Mouse (Mus musculus) heart, postnatal 25 days (tissue): ENCODE results near the gene Utp3. TPM values are rescaled to one million over a fixed set of nuclear protein-coding genes. Genes with fewer than 3 reads are reported as not detected.
"Not testable (repeated sequence)": the region's sequence is repeated elsewhere in the genome, so short reads cannot be mapped to it uniquely, and the experiment has no call there.

ENCODE experiments used
- DNase-seq: peaks from one replicate; pipeline ENCODE4 v3.0.0; 2022; ENCODE audit warnings: low spot score
- intact Hi-C: fragments of 180-260 bp; cut with DNase I; formaldehyde crosslinking; loops from one replicate; pipeline ENCODE4 v1.15.1; 2025
- total RNA-seq, 2 experiments: library from RNA; stranded (reverse); gene quantifications; 2 replicates each; pipeline ENCODE4 v1.2.3; 2021

Utp3 gene
- 10 to 100 TPM; 19.3 to 19.9 TPM for total RNA-seq

- DNase-seq: peak; percentile 84
- intact Hi-C loops: no loop called here
Measured at GRCm38 (mm10) chr5:88554086-88554886, at the start of gene Utp3. Utp3 (plus strand) TSS chr5:88554462.

DNA sequence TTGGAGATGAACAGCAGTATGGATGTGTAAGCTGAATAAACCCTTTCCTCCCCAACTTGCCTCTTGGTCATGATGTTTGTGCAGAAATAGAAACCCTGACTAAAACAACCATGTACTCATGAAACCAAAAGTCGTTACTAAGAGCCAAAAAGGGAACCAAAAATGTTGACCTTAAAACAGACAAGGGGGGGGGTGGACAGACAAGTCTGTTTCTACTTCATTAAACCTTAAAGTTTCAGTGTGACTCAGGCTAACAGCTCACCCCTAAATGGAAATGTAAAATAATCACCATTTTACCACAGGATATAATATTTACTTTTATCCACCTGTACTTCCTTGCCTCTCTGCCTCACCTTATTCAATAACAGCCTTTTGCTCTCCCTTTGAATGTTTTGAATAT is 45.7 kb upstream of the Utp3 start:
- no peak for DNase-seq
- intact Hi-C loops: no loop called here

GRCm38 (mm10) chr5:88508990-88509389 is 45.3 kb upstream of the Utp3 start:
- DNase-seq: no peak
- intact Hi-C loops: no loop called here

- DNase-seq: no peak
Measured at GRCm38 (mm10) chr5:88519232-88519631, 35.0 kb upstream of the Utp3 start.

GRCm38 (mm10) chr5:88527657-88528056 is 26.6 kb upstream of the Utp3 start, which contains the start of gene Jchain:
Jchain (minus strand) TSS chr5:88527891.
- intact Hi-C loops: no loop called here
- DNase-seq: no peak

More at GRCm38 (mm10) chr5:88519232-88519631, 35.0 kb upstream of the Utp3 start:
- intact Hi-C loops: no loop called here

DNA sequence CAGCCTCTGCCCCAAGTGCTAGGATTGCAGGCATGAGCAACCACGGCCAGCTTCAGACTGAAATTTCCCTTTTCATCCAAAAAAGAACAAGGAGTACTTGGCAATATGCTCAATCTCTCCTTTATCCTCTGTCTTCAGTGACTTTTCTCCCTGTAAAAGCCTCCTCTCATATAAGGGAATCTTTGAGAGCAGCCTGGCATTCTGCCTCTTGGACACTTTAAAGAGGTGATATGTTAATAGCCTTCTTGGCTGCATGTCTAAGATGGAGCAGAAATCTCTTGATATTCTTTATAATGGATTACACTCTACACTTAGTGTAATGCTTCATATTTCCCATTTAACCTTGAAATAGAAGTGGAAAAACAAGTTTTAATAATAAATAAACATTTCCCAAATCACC is 23.4 kb upstream of the Utp3 start:
- intact Hi-C loops: no loop called here
- DNase-seq: no peak

GRCm38 (mm10) chr5:88534697-88535096 is 19.6 kb upstream of the Utp3 start:
- intact Hi-C loops: no loop called here
- no peak for DNase-seq

GRCm38 (mm10) chr5:88540845-88541244 is 13.4 kb upstream of the Utp3 start:
- intact Hi-C loops: no loop called here
- DNase-seq: no peak

DNA sequence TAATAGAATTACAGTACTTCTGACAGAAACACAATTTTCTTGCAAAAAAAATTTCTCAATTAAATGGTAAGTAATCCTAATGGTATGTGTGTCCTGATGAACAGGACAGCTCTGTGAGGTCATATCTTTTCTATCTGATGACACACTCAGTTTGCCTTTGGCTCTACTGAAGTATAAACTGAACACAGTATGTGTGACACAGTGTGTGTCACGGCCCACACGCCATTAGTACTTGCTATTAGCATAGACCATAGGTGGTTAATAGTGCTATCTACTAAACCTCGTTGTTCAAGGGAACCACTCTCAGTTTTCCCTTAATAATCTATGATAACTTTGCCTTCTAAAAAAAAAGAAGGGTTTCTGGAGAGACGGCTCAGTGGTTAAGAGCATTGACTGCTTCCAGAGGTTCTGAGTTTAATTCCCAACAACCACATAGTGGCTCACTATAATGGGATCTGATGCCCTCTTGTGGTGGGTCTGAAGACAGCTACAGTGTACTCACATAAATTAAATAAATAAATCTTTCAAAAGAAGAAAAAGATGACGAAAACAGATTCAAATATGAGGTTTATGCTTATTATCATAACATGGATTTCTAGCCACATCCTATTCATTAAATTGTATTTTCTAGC is 11.5 kb upstream of the Utp3 start:
- intact Hi-C loops: no loop called here
- no peak for DNase-seq

- intact Hi-C loops, DNase-seq: not testable (repeated sequence)
Measured at GRCm38 (mm10) chr5:88544411-88544810, 9.9 kb upstream of the Utp3 start.

GRCm38 (mm10) chr5:88545536-88545935 is 8.7 kb upstream of the Utp3 start:
- DNase-seq: no peak
- intact Hi-C loops: no loop called here

DNA sequence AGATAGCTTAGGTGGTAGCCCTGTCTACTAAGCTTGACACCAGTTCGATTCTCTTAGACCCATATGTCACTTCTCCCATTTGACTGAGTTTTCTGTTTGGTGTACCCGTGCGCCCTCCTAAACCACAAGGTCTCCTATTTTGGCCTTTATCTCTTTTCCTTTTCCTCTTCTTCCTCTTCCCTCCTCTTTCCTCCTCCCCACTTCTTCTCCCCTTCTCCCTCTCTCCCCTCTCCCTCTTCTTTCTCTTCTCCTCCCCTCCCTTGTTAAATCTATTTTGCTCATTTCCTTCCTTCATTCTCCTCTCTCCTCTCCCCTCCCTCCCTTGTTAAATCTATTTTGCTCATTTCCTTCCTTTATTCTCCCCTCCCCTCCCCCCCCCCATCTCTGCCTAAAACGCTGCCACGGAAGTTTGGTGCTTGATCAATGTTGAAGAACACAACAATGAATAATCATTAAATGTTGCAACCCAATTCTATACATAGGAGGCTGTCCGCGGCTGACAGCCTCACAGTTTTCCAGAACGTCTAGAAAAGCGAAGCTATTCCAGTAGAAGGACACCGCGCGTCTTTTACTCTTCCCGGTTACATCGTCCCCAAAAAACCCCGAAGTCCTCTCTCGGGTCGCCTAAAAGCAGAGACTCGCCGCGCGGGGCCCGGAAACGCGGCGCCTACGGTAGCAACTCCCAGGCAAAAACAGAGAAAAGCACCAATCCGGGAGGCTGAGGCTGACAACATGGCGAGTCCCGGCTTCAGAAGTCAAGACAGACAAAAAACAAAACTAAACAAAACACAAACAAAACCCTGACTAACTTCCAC is 784 bp upstream of the Utp3 start:
- intact Hi-C loops: no loop called here
- DNase-seq: no peak

- no peak for DNase-seq
- intact Hi-C loops: loop anchor here (5.0 kb wide), 1 partner anchor 118 kb away; the partner anchor contains the start of gene Grsf1
Measured at GRCm38 (mm10) chr5:88558991-88559390, 4.7 kb downstream of the Utp3 start.

DNA sequence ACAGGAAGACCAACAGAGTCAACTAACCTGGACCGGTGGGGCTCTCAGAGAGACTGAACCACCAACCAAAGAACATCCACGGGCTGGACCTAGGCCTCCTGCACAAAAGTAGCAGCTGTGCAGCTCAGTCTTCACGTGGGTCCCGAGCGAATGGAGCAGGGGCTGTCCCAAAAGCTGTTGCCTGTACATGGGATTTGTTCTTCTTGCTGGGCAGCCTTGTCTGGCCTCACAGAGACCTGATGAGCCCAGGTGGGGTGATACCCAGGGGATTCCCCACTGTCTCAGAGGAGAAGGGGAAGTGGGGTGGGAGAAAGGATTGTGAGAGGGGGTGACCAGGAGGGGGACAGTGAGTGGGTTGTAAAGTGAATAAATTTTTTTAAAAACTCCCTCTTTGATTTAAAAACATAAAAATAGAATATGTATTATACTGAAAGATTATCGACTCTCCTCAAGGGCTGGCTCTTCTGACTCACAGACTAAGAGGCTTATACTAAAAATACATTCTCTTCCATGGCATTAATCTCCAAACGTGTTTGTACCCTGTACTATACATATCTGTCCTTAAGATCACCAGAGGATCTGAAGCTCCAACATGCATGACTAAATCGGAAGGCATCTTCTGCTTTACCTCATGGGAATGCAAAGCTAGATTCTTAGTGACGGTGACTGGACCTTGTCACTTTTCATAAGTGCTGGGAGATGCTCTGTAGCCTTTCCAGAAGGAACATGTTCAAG is 7.0 kb downstream of the Utp3 start:
- intact Hi-C loops: loop anchor here (10.0 kb wide), 1 partner anchor 204 kb away; the partner anchor contains the start of gene Dck
- DNase-seq: no peak

DNA sequence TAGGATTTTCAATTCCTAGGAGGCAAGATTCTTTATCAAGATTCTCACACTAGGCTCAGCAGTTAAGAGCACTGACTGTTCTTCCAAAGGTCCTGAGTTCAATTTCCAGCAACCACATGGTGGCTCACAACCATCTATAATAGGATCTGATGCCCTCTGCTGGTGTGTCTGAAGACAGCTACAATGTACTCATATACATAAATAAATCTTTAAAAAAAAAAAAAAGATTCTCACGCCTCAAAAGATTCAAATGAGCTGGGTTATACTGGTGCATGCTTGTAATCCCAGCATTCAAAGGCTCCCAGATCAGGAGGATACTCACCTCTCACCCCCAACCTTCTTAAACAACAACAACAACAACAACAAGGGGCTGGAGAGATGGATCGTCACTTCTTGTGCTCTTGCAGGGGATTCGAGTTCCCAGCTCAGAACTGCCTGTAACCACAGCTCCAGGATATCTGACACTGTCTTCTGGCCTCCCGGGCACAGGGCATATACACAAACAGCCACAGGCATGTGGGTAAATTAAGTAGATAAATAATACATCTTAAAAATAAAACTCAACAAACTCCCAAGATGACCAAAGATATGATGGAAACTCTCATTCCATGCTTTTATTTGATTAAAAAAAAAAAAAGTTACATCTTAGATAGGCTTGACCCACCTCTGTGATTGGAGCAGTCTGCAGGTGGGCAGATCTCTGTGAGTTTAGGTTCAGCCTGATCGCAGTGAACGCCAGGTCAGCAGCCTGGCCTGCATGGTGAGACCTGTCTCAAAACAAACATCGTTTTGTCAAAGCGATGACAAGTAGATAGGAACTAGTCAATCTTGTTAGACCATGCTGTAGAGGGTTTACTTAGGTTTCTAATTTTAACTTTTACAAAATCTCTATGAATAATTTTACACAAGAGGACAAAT is 8.9 kb downstream of the Utp3 start:
- no peak for DNase-seq
- intact Hi-C loops: loop anchor here (10.0 kb wide), 1 partner anchor 202 kb away; the partner anchor contains the start of gene Dck

GRCm38 (mm10) chr5:88564501-88565147 is 10.4 kb downstream of the Utp3 start, which contains the start of gene Rufy3:
Rufy3 (plus strand) TSS chr5:88565040.
- intact Hi-C loops: loop anchor here (10.0 kb wide), 1 partner anchor 200 kb away; the partner anchor contains the start of gene Dck
- DNase-seq: peak; percentile 80

DNA sequence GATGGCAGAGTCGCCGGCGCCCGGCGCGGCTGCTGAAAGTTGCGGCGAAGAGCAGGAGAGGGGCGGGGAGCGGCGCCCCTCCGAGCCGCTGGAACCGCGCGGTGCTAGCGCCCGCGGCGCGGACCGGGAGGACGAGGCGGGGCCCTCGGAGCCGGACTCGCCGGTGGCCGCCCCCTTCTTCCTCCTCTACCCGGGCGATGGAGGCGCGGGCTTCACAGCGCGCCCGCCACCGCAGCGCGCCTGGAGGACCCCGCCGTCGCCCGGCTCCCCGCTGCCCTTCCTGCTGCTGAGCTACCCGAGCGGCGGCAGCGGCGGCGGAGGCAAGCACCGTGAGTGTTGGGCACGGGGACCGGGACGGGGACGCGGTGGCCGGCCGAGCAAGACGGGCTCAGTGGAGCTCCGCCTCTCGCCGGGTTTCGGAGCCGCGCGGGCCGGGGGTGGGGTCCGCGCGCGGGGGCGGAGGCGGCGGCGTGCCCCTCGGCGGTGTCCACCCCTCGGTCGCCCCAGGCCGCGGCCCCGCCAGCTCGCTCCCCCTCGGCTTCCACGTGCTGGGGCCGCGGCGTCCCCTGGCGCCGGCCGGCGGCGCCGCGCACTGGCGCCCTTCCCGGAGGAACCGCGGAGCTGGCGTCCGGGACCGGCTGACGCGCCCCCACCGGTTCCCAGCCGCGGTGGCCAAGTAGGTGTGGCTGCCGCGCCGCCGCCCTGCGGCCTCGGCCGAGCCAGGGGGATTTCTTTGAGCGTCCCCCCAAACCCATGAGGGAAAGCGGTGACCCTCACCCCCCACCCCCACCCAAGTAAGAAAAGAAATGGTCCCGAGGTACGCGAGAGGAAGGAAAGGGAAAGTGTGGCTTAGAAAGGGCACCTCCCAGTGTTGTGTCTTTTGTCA is 11.1 kb downstream of the Utp3 start:
- peak; percentile 62 for DNase-seq
- intact Hi-C loops: loop anchor here (10.0 kb wide), 1 partner anchor 199 kb away; the partner anchor contains the start of gene Dck
